Mouse (Mus musculus) megakaryocyte, embryonic 14.5 days (primary cell): Measurements from ENCODE around the gene Mybpc2. TPM values are rescaled to one million over a fixed set of nuclear protein-coding genes. Genes with fewer than 3 reads are reported as not detected.

ENCODE experiments used
- H3K27me3 ChIP-seq: replicated peaks from 2 replicates; pipeline ENCODE3; 2012; ENCODE audit warnings: inconsistent platforms
- H3K36me3 ChIP-seq: replicated peaks from 2 replicates; pipeline ENCODE3; 2012; ENCODE audit warnings: low read length, inconsistent platforms, mixed read lengths
- H3K4me1 ChIP-seq: 2 replicates; pipeline ENCODE4 v1.6.1; 2012; ENCODE audit warnings: inconsistent platforms
- H3K4me3 ChIP-seq: replicated peaks from 2 replicates; pipeline ENCODE3; 2012; ENCODE audit warnings: moderate library complexity, mild to moderate bottlenecking, inconsistent platforms
- H3K9me3 ChIP-seq: 2 replicates; pipeline ENCODE4 v1.6.1; 2012; ENCODE audit warnings: inconsistent platforms
- FLI1 ChIP-seq: IDR thresholded peaks from 2 replicates; pipeline ENCODE4 v1.6.1; 2012; ENCODE audit warnings: low read length, inconsistent platforms, mixed read lengths
- GATA1 ChIP-seq: IDR thresholded peaks from 3 replicates; pipeline ENCODE4 v1.6.1; 2012; ENCODE audit warnings: mixed read lengths, low read length, inconsistent platforms, borderline replicate concordance
- polyA plus RNA-seq: library from polyadenylated mRNA; stranded (reverse); fragments of >175 nt; gene quantifications from 2 replicates; pipeline ENCODE4 v1.2.3, GENCODE M21; 2012; ENCODE audit warnings: low replicate concordance; ENCODE audit not compliant: insufficient read depth

Mybpc2 gene
- polyA plus RNA-seq, 1 experiment: 0.09 TPM

GRCm38 (mm10) chr7:44472961-44473646 lies 51.4 kb downstream of the Mybpc2 start:
- Histone ChIP-seq H3K36me3 (peaks cover 26% of the 10 kb centered on the region), H3K4me3 (no peak overlapping the region), H3K4me1 (peaks cover 53% of the 10 kb centered on the region), H3K27me3 (peaks cover 37% of the 10 kb centered on the region), H3K9me3 (no peaks in the 10 kb centered on the region)
- no peak for TF ChIP-seq GATA1
- TF ChIP-seq FLI1: no peak

- no peaks in the 10 kb centered on the region for H3K9me3 ChIP-seq
- H3K36me3 ChIP-seq: peaks cover 26% of the 10 kb centered on the region
- peaks cover 59% of the 10 kb centered on the region for H3K4me1 ChIP-seq
- TF ChIP-seq FLI1 (no peak), GATA1 (no peak)
- H3K4me3 ChIP-seq: no peak overlapping the region
- peaks cover 32% of the 10 kb centered on the region for H3K27me3 ChIP-seq
These were observed 51.9 kb downstream of the Mybpc2 start for GRCm38 (mm10) chr7:44472558-44472885.

GRCm38 (mm10) chr7:44471880-44472557 lies 52.4 kb downstream of the Mybpc2 start:
- Histone ChIP-seq H3K4me1 (peaks cover 64% of the 10 kb centered on the region), H3K4me3 (no peak overlapping the region), H3K27me3 (peaks cover 31% of the 10 kb centered on the region), H3K36me3 (peaks cover 26% of the 10 kb centered on the region), H3K9me3 (no peaks in the 10 kb centered on the region)
- TF ChIP-seq GATA1: no peak
- no peak for TF ChIP-seq FLI1

- H3K4me1 ChIP-seq: peaks cover 70% of the 10 kb centered on the region
- H3K36me3 ChIP-seq: peaks cover 26% of the 10 kb centered on the region
- H3K27me3 ChIP-seq: peaks cover 33% of the 10 kb centered on the region
These were observed 53.5 kb downstream of the Mybpc2 start for GRCm38 (mm10) chr7:44470696-44471612.

GRCm38 (mm10) chr7:44469677-44470675 lies 54.5 kb downstream of the Mybpc2 start:
- TF ChIP-seq GATA1 (no peak), FLI1 (no peak)
- Histone ChIP-seq H3K36me3 (peaks cover 26% of the 10 kb centered on the region), H3K4me3 (peak overlapping the region; percentile 28), H3K9me3 (no peaks in the 10 kb centered on the region), H3K27me3 (peaks cover 30% of the 10 kb centered on the region), H3K4me1 (peaks cover 63% of the 10 kb centered on the region)

More at GRCm38 (mm10) chr7:44470696-44471612, 53.5 kb downstream of the Mybpc2 start:
- H3K4me3 ChIP-seq: no peak overlapping the region
- no peaks in the 10 kb centered on the region for H3K9me3 ChIP-seq
- no peak for TF ChIP-seq GATA1
- no peak for TF ChIP-seq FLI1

GRCm38 (mm10) chr7:44468644-44469285 lies 55.7 kb downstream of the Mybpc2 start:
- Histone ChIP-seq H3K4me1 (peaks cover 54% of the 10 kb centered on the region), H3K9me3 (no peaks in the 10 kb centered on the region), H3K27me3 (peaks cover 32% of the 10 kb centered on the region), H3K4me3 (peak overlapping the region; percentile 96), H3K36me3 (peaks cover 26% of the 10 kb centered on the region)
- TF ChIP-seq GATA1 (no peak), FLI1 (no peak)

- Histone ChIP-seq H3K4me3 (peak within 1 kb of the TSS; percentile 96), H3K4me1 (peaks cover 48% of the 10 kb centered on the region), H3K27me3 (peaks cover 34% of the 10 kb centered on the region), H3K36me3 (peaks cover 26% of the 10 kb centered on the region), H3K9me3 (no peaks in the 10 kb centered on the region)
- no peak for TF ChIP-seq FLI1
- TF ChIP-seq GATA1: no peak
These were observed 56.5 kb downstream of the Mybpc2 start, which contains the start of gene Josd2 for GRCm38 (mm10) chr7:44467811-44468411. Gene Josd2 (plus strand): TSS chr7:44467980.

- peaks cover 55% of the 10 kb centered on the region for H3K4me1 ChIP-seq
These were observed 57.6 kb downstream of the Mybpc2 start for GRCm38 (mm10) chr7:44466888-44467311.

More at GRCm38 (mm10) chr7:44466888-44467311, 57.6 kb downstream of the Mybpc2 start:
- Histone ChIP-seq H3K36me3 (peaks cover 26% of the 10 kb centered on the region), H3K4me3 (peak overlapping the region; percentile 71), H3K27me3 (peaks cover 42% of the 10 kb centered on the region), H3K9me3 (0 out of 2 replicates have a peak, but pooled peaks cover 4% of the 10 kb centered on the region)
- TF ChIP-seq GATA1 (no peak), FLI1 (no peak)
